Mouse (Mus musculus): ENCODE data around the gene Lemd2.

The Lemd2 gene

GRCm38 (mm10) chr17:27227258-27227657 is 23.0 kb upstream of the Lemd2 start:
- DNase-seq (ENCODE audit: low spot score in 2 of 2): no peak

DNA sequence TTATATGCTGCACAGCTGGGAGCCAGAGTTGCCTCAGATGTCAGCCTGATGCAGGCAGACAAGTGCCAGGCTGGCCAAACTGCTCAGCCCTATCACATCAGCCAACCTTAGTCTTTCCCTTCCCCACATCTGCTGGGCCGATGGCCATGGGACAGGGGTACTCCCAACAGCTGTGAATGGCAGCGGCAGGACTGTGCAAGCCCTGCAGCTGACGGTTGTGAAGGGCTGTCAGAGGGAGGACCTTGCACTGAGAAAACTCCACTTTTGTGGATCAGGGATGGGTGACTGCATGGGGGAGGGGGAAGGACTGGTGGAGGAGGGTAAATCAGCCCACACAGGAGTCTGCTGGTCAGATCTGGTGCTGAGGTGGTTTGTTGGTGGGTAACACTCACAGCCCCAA is 22.4 kb upstream of the Lemd2 start:
- DNase-seq (ENCODE audit: low spot score in 2 of 2): no peak

DNA sequence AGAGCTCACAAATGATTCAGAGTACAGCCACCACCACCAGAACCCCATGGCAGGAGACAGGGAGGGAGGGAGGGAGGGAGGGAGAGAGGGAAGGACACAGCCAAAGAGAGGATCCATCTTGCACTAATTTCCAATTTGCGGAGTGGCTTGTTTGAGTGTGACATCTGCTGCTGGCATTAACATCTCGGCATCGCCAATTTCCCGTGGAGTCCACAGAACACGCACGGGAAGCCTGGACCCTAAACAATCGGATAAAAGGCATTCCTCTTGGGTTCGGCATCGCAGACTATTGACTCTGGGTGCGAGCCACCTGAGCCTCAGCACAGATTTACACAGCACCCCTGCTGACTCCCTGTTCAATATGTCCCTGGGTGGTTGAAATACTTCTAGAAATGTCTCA is 21.5 kb upstream of the Lemd2 start:
- no peak for DNase-seq (ENCODE audit: low spot score in 2 of 2)

- no peak for DNase-seq (ENCODE audit: low spot score in 2 of 2)
Measured at GRCm38 (mm10) chr17:27223821-27224220, 19.6 kb upstream of the Lemd2 start.

GRCm38 (mm10) chr17:27221562-27221961 is 17.3 kb upstream of the Lemd2 start:
- DNase-seq (ENCODE audit: low spot score in 2 of 2): no peak

- DNase-seq (ENCODE audit: low spot score in 2 of 2): no peak
Measured at GRCm38 (mm10) chr17:27218916-27219315, 14.6 kb upstream of the Lemd2 start.

DNA sequence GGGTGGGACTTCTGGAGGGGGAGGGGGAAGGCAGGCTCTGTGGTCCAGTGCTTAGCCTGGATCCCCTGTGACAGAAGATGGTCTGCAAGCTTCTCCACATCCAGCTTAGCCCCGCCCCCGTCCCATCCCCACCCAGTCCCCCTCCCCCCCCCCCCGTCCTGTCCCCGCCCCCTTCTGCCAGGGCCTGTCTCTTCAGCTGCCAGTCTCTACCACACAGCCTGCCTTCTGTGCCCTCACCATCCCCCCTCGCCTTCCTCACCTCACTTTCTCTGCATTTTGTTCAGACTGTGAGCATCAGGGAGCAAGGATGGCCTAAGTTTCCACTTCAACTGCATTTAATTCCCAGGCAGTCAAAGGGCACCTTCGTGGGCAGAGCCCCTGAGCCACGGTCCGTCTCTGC is 14.1 kb upstream of the Lemd2 start:
- no peak for DNase-seq (ENCODE audit: low spot score in 2 of 2)

DNA sequence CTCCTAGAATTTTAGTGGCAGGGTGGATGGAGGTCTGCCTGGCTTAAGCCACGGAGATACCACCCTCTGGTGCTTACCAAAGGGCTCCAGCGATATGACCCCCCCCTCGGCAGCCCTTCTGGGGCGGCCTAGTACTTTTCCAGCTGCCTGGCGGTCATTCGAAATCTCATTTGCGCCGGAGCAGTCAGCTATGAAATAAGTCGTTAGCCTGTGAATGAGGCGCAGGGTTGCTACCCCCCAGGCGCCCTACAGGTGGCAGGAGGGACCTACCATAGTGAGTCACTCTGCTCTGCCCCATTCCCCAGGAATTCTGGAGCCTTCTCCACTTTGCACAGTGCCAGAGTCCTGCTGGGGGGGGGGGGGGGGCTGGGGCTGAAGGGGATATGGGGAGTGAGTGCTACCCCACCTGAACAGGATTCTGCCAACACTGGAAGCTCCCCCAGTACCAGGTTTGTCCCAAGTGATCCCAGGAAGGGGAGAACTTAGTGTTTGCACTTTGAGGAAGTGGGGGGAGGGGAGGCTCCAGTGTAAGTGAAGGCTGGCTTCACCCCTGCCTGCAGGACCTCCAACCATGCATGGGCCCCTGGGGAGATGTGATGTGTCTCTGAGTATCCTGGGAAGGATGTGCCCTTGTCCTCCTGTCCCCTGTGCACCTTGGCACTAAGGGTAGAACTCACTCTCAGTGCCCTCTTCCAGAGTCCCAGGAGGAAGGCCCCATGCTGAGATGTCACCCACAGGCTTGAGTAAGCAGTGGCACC is 8.7 kb upstream of the Lemd2 start:
- no peak for DNase-seq (ENCODE audit: low spot score in 2 of 2)

DNA sequence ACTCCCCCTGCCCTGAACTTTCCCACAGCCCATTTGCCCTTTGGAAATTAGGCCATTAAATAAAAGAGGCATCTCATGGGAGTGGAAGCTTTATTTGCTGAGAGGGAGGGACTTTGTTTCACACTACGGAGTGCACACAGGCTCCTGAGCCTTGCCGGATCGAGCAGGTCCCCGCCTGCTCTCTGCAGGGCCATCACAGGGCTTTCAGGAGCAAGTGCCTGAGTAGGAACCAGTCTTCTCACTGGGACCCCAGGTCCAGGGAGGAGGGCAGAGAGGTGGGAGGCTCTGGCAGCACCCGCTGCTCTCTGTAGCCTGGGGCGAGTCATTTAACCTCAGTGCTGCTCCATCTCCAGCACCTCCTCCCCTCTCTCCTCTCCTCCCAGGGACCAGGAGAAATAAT is 7.7 kb upstream of the Lemd2 start:
- DNase-seq (ENCODE audit: low spot score in 2 of 2): no peak

DNA sequence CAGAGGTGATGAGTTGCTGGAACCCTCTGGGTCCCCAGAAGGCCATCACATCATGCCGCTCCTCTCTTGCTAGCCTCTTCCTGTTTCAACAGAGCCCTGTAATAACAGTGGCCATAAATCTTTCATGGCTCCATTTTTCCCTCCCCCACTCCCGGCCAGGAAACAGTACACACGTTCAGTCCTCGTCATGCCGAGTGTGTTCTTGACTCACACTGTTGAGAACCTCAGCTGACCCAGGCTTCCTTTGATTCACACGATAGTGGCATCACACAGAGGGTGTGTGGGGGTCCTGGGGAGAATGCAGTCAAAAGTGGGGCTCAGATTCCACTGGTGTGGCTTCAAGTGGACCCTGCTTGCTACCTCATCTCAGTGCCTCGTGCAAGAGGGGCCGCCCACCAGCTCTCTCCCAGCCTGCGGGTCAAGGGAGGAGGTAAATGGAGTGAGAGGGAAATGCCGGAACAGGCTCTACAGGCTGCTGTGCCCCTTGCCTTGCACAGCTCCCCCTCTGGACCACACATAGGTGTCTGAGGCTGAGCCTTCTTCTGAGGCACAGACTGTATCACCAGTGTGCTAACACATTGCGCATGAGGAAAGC is 2.9 kb upstream of the Lemd2 start:
- no peak for DNase-seq (ENCODE audit: low spot score in 2 of 2)

- peak in 1 of 2 experiments; percentile 28 for DNase-seq (ENCODE audit: low spot score in 2 of 2)
Measured at GRCm38 (mm10) chr17:27203358-27204074, 753 bp downstream of the Lemd2 start.

DNA sequence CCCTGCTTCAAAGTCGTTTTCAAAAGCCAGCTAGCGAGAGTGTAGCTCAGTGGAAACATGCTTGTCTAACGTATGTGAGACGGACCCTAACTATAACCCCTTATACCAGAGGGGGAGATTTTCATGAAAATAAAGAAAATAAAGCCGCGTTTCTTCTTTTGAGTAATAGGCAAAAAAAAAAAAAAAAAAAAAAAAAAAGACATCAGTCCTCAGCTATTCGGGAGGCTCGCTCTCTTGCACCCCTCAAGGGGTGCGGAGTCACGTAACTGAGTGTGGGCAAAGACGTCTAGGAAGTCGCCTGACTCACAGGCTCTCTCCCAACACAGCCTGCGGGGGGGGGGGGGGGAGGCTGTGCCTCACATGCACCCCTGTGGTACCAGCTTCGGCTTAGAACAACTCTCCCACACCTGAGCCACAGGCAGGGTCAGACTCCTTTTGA is 1.3 kb downstream of the Lemd2 start:
- no peak for DNase-seq (ENCODE audit: low spot score in 2 of 2)

DNA sequence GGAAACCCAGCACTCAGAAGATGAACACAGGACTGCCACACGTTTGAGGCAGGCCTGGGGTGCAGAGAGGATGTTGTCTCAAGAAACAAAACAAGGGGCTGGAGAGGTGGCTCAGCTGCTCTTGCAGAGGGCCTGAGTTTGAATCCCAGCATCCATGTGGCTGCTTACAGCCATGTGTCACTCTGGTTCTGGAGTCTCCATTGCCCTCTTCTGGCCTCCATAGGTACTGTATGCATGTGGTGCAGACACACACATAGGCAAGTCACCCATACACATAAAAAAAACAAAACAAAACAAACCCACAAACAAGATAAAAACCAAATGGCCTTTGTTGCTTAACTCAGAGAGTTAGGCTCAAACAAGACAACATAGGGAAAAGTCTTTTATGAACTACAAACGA is 2.3 kb downstream of the Lemd2 start:
- no peak for DNase-seq (ENCODE audit: low spot score in 2 of 2)

DNA sequence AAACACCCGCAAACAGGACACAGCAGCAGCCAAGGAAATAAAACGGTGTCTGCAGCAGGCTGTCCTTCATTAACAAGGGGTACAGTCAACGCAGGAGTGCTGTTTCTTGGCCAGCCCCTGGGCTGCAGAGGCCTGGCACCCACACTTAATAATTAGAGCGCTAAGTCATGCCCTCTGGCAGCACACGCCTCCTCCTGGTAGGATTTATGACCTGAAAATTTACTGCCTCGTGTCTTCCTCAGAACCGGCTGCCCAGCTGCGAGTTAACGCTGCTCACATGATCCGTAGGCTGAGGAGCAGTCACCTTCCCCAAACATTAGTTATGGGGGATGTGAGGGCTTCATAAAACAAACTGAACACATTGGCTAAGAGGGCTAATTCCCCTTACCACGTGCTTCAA is 3.5 kb downstream of the Lemd2 start:
- DNase-seq (ENCODE audit: low spot score in 2 of 2): no peak

DNA sequence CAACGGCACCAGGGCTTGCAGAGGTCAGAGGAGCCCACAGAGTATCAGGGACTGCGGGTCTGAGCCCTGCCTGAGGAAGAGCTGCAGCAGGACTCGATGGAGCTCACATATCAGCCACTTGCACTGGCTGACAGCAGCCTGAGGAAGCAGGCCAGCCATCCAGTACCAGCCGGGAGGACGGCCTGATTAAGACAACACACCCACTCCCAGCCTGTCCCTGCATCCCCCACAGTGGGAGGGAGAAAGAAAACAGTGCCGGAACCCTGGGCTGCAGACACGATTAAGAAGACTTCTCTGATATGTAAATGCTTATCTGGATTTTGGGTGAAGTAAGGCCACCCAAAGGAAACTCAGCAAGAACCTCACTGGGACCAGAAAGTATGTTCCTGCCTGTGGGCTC is 4.4 kb downstream of the Lemd2 start:
- no peak for DNase-seq (ENCODE audit: low spot score in 2 of 2)

DNA sequence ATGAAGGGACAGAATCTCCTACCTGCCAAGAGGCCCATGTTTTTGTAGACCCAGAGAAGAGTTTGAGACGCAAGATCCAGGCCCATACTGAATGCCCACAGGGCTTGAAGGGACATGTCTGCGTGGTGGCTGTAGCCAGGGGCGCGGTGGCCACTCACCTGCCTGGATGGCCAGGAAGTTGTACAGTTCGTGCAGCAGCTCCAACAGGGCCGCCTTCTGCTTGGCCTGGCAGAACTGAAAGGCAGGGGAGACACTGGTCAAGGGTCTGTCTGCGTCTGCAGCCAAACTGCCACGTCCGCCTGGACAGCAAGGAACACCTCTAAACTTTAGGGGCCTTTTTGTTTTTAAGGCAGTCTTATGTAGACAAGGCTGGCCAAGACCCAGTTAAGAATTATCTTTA is 5.1 kb downstream of the Lemd2 start:
- DNase-seq (ENCODE audit: low spot score in 2 of 2): no peak

GRCm38 (mm10) chr17:27196206-27196605 is 8.1 kb downstream of the Lemd2 start:
- DNase-seq (ENCODE audit: low spot score in 2 of 2): no peak

DNA sequence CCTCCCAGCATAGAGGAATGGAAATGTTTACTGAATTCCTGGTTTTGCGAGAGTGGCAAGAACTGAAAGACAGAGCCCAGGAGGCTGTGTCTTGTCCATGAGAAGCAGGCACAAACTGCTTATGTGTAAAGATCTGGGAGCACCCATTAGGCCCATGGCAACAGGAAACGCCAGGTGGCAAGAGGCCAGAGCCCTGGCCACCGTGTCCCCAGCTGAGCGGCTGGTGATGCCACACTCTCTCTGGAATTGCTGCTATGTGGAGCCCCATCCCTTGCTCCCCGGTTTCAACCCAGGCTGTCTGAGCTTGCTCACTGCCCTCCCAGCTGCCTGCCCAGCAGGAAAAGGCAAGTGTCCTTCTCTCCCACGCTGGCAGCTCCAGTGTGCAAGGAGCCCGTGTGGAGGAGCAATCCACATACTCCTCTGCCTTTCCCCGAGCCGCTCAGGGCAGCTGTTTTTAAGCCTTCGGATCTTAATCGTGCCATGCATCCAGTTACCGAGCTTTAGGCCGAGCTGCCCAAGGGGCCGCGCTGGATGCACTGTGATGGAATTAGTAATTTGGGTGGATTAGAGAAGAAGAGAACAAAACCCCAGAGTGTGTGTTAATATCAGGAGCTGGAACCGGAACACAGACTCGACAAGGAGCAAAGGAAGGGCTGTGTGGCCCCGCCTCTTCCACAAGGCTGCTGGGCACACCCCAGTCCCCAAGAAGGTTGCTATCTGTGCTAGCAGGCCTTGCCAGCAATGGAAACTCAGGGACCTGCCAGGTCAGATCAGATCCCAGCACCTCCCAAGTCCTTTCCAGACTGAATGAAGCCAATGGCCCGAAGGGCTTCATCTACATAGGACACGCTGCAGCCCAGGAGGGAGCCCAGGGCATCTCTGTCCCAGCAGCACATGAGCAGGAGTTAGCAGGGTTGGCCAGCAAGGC is 9.7 kb downstream of the Lemd2 start:
- no peak for DNase-seq (ENCODE audit: low spot score in 2 of 2)

- DNase-seq (ENCODE audit: low spot score in 2 of 2): no peak
Measured at GRCm38 (mm10) chr17:27191804-27192203, 12.5 kb downstream of the Lemd2 start.

GRCm38 (mm10) chr17:27191189-27191588 is 13.1 kb downstream of the Lemd2 start:
- DNase-seq (ENCODE audit: low spot score in 2 of 2): no peak

DNA sequence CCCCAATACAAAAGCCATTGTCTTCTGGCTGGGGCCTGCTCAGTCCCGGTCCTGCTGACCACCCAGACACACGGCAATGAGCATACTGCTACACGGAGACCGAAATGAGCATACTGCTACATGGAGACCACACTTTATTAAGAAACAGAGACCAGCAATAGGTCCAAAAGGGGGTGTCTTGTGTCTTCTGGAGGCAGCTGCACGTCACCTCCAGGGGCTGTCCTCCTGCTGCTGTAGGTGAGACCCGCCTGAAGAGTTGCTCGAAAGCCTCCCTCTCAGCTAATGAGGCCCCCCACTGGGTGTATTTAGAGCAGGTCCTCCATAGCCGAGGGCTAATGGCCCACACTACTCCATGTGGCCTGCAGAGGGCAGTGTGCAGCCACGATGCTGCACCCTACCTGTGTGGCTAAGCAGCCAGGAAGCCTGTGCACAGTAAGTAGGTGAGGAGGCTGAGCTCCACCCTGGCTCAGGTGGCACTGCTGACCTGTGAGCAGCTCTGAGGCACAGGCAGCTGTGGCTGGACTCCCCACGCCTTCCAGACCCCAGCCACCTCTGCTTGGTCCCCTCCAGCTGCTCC is 14.5 kb downstream of the Lemd2 start:
- DNase-seq (ENCODE audit: low spot score in 2 of 2): peak in 1 of 2 experiments; percentile 68

- no peak for DNase-seq (ENCODE audit: low spot score in 2 of 2)
Measured at GRCm38 (mm10) chr17:27188883-27189282, 15.4 kb downstream of the Lemd2 start.

All from thymus, postnatal 10 days (tissue).